ENCODE assay signal across 8 mouse cellular contexts in genomic region chr14:14012383-14013251, GRCm38 (mm10). TPM values are rescaled to one million over a fixed set of nuclear protein-coding genes. Genes with fewer than 3 reads are reported as not detected.
A peak's percentile ranks its signal among the peaks of the same experiment; 100 is the strongest.
DNase-seq lines count a peak whose midpoint lies in the region; ATAC-seq and TF ChIP-seq lines count a peak whose summit lies in the region.

No protein-coding gene starts in this region.

- no peaks in the 10 kb centered on the region for H3K27me3 ChIP-seq in heart, embryonic 11.5 days (ENCODE audit: control insufficient read depth, insufficient read depth, low read length)
- no peaks in the 10 kb centered on the region for H3K27me3 ChIP-seq in kidney, embryonic 15.5 days

- WGBS in heart, embryonic 11.5 days (ENCODE audit: insufficient replicate concordance), result 0% methylated on average over 81 of the region's 116 CpGs
- WGBS in kidney, embryonic 15.5 days, result under 1% methylated on average over 79 of the region's 116 CpGs

- peak overlapping the region; percentile 85 for H3K4me2 ChIP-seq in heart, embryonic 11.5 days
- peak overlapping the region; percentile 85 for H3K4me2 ChIP-seq in kidney, embryonic 15.5 days

- no peaks in the 10 kb centered on the region for H3K9me3 ChIP-seq in heart, embryonic 11.5 days (replicated peaks; ENCODE audit: control insufficient read depth, low read length)
- no peaks in the 10 kb centered on the region for H3K9me3 ChIP-seq in kidney, embryonic 15.5 days (replicated peaks)

- H3K36me3 ChIP-seq in heart, embryonic 11.5 days (ENCODE audit: control insufficient read depth, insufficient read depth, low read length), result no peaks in the 10 kb centered on the region
- H3K36me3 ChIP-seq in kidney, embryonic 15.5 days, result 0 out of 2 replicates have a peak, but pooled peaks cover 11% of the 10 kb centered on the region

- H3K4me3 ChIP-seq in heart, embryonic 11.5 days (ENCODE audit: low read depth, low read length), result peak overlapping the region; percentile 86
- peak overlapping the region; percentile 87 for H3K4me3 ChIP-seq in kidney, embryonic 15.5 days (replicated peaks)

- no peak for TF ChIP-seq CTCF in brain, embryonic 14.5 days (IDR thresholded peaks at IDR 0.05; ENCODE audit: borderline replicate concordance, extremely low read depth, insufficient read depth, insufficient read length)

- H3K27ac ChIP-seq in heart, embryonic 11.5 days (ENCODE audit: low read depth, low read length), result peak overlapping the region; percentile 99
- H3K27ac ChIP-seq in kidney, embryonic 15.5 days, result peak overlapping the region; percentile 99

- H3K9ac ChIP-seq in heart, embryonic 11.5 days (ENCODE audit: low read depth, low read length), result peak overlapping the region; percentile 96
- peak overlapping the region; percentile 91 for H3K9ac ChIP-seq in kidney, embryonic 15.5 days

- peak; percentile 92 for DNase-seq in CD4-positive helper T cell, adult 2 months (ENCODE audit: low read depth, low spot score)
- peak; percentile 95 for DNase-seq in brain, embryonic 14.5 days (ENCODE audit: low read depth)
- peak; percentile 85 for DNase-seq in liver
- DNase-seq in monocyte, adult 2 months (ENCODE audit: low read depth in 1 of 2, low spot score in 2 of 2), result peak; percentile 33 to 67
- DNase-seq in spleen, postnatal 14 days (ENCODE audit: low spot score in 2 of 2), result peak; percentile 64 to 72

- H3K4me1 ChIP-seq in heart, embryonic 11.5 days (ENCODE audit: control insufficient read depth, insufficient read depth, low read length), result no peaks in the 10 kb centered on the region
- peaks cover 14% of the 10 kb centered on the region for H3K4me1 ChIP-seq in kidney, embryonic 15.5 days

- TF ChIP-seq POLR2A in brain, embryonic 14.5 days (IDR thresholded peaks at IDR 0.05; ENCODE audit: borderline replicate concordance, extremely low read depth, insufficient read depth, insufficient read length, poor library complexity, severe bottlenecking), result peak; percentile 80

- ATAC-seq in erythroblast, adult 5-6 weeks (replicated peaks; ENCODE audit: low FRiP score, poor library complexity, severe bottlenecking), result peak; percentile 93
- peak; percentile 91 for ATAC-seq in heart, embryonic 11.5 days (replicated peaks; ENCODE audit: insufficient number of reproducible peaks, low FRiP score, low TSS enrichment)
- peak; percentile 96 for ATAC-seq in kidney, embryonic 15.5 days (replicated peaks; ENCODE audit: low FRiP score)

RNA-seq across cellular contexts. Expression of gene Thoc7, which starts 51.0 kb away (rescaled TPM):
- 101 and 108 TPM in 2 replicates for polyA plus RNA-seq in brain, embryonic 14.5 days (2012; rRNA removed)
- total RNA-seq in erythroblast, adult 5-6 weeks (2015; ENCODE audit: low replicate concordance), result 44.8 and 92.2 TPM in 2 replicates
- 69.8 and 91.3 TPM in 2 replicates for total RNA-seq in erythroblast, adult 5-6 weeks (2017; ENCODE audit: low replicate concordance)
- 160 and 161 TPM in 2 replicates for polyA plus RNA-seq in heart, embryonic 11.5 days (2014; fragmentation: Nextera tagmentation; extraction: Ambion mirVana)
- polyA plus RNA-seq in kidney, embryonic 15.5 days (2015; fragmentation: Nextera tagmentation; extraction: Ambion mirVana), result 174 and 190 TPM in 2 replicates

RNA-seq across cellular contexts. Expression of gene Atxn7, which starts 51.4 kb away (rescaled TPM):
- 19.5 and 22.1 TPM in 2 replicates for polyA plus RNA-seq in brain, embryonic 14.5 days (2012; rRNA removed)
- 2.3 and 5.2 TPM in 2 replicates for total RNA-seq in erythroblast, adult 5-6 weeks (2015; ENCODE audit: low replicate concordance)
- total RNA-seq in erythroblast, adult 5-6 weeks (2017; ENCODE audit: low replicate concordance), result 3.0 and 4.6 TPM in 2 replicates
- polyA plus RNA-seq in heart, embryonic 11.5 days (2014; fragmentation: Nextera tagmentation; extraction: Ambion mirVana), result 3.2 and 5.2 TPM in 2 replicates
- 3.9 and 4.2 TPM in 2 replicates for polyA plus RNA-seq in kidney, embryonic 15.5 days (2015; fragmentation: Nextera tagmentation; extraction: Ambion mirVana)

Comparison
In these comparisons a context has a peak if more than half of its experiments do, and no peak if none do; other contexts are left out.
1. Peak in every context shown above with its lines: DNase-seq, ATAC-seq, H3K4me3 ChIP-seq and H3K27ac ChIP-seq.